Mouse (Mus musculus): Measurements from ENCODE around the gene Nelfb. TPM values are rescaled to one million over a fixed set of nuclear protein-coding genes. Genes with fewer than 3 reads are reported as not detected.

The Nelfb gene
- 3.2 TPM for polyA plus RNA-seq (2014; fragmentation: Illumina TruSeq; extraction: RNeasy Lipid Tissue Mini Kit (QIAGEN cat#74804); ENCODE audit: low replicate concordance)

GRCm38 (mm10) chr2:25211121-25211670, at the start of gene Nelfb:
Nelfb (minus strand) TSS chr2:25211489.

GRCm38 (mm10) chr2:25255284-25255779, 44.0 kb upstream of the Nelfb start, which contains the start of gene Tmem203:
Tmem203 (plus strand) TSS chr2:25255439.

GRCm38 (mm10) chr2:25246183-25247072, 35.1 kb upstream of the Nelfb start, which contains the start of gene AL732309.1:
AL732309.1 (minus strand) TSS chr2:25246863.

GRCm38 (mm10) chr2:25242101-25242506, 30.8 kb upstream of the Nelfb start, which contains the start of the genes Rnf208 and Cysrt1:
Rnf208 (plus strand) TSS chr2:25242255.
Cysrt1 (minus strand) TSS chr2:25242452.

GRCm38 (mm10) chr2:25236614-25237013, 25.3 kb upstream of the Nelfb start, which contains the start of gene Rnf224:
Rnf224 (minus strand) TSS chr2:25236787.

GRCm38 (mm10) chr2:25234050-25234449, 22.8 kb upstream of the Nelfb start, which contains the start of gene Slc34a3:
Slc34a3 (minus strand) TSS chr2:25234364.

GRCm38 (mm10) chr2:25224492-25224765, 13.1 kb upstream of the Nelfb start, which contains the start of gene Tubb4b:
Tubb4b (minus strand) TSS chr2:25224702.

GRCm38 (mm10) chr2:25218445-25218844, 7.2 kb upstream of the Nelfb start, which contains the start of gene Fam166a:
Fam166a (plus strand) TSS chr2:25218745.

GRCm38 (mm10) chr2:25214444-25214843, 3.2 kb upstream of the Nelfb start, which contains the start of gene Stpg3:
Stpg3 (minus strand) TSS chr2:25214637.

GRCm38 (mm10) chr2:25196172-25196954, 14.9 kb downstream of the Nelfb start, which contains the start of gene Tor4a:
Tor4a (minus strand) TSS chr2:25196886.

GRCm38 (mm10) chr2:25180478-25180903, 30.8 kb downstream of the Nelfb start, which contains the start of gene Nrarp:
Nrarp (plus strand) TSS chr2:25180758.

Other genes with a start within 250 kb of the Nelfb start
- 1.4 TPM for gene Dph7, start 249.1 kb downstream of the Nelfb start, polyA plus RNA-seq (2014; fragmentation: Illumina TruSeq; extraction: RNeasy Lipid Tissue Mini Kit (QIAGEN cat#74804); ENCODE audit: low replicate concordance)
- 23.6 TPM for gene Mrpl41, start 236.4 kb downstream of the Nelfb start, polyA plus RNA-seq (2014; fragmentation: Illumina TruSeq; extraction: RNeasy Lipid Tissue Mini Kit (QIAGEN cat#74804); ENCODE audit: low replicate concordance)
- 2.2 TPM for gene Pnpla7, start 235.5 kb downstream of the Nelfb start, polyA plus RNA-seq (2014; fragmentation: Illumina TruSeq; extraction: RNeasy Lipid Tissue Mini Kit (QIAGEN cat#74804); ENCODE audit: low replicate concordance)
- gene Nsmf, start 157.1 kb downstream of the Nelfb start, polyA plus RNA-seq (2014; fragmentation: Illumina TruSeq; extraction: RNeasy Lipid Tissue Mini Kit (QIAGEN cat#74804); ENCODE audit: low replicate concordance): 1.8 TPM
- 43.1 TPM for gene Entpd8, start 131.2 kb downstream of the Nelfb start, polyA plus RNA-seq (2014; fragmentation: Illumina TruSeq; extraction: RNeasy Lipid Tissue Mini Kit (QIAGEN cat#74804); ENCODE audit: low replicate concordance)
- gene Noxa1, start 116.3 kb downstream of the Nelfb start, polyA plus RNA-seq (2014; fragmentation: Illumina TruSeq; extraction: RNeasy Lipid Tissue Mini Kit (QIAGEN cat#74804); ENCODE audit: low replicate concordance): not detected
- 17.8 TPM for gene Nrarp, start 30.7 kb downstream of the Nelfb start, polyA plus RNA-seq (2014; fragmentation: Illumina TruSeq; extraction: RNeasy Lipid Tissue Mini Kit (QIAGEN cat#74804); ENCODE audit: low replicate concordance)
- 2.0 TPM for gene Tor4a, start 14.6 kb downstream of the Nelfb start, polyA plus RNA-seq (2014; fragmentation: Illumina TruSeq; extraction: RNeasy Lipid Tissue Mini Kit (QIAGEN cat#74804); ENCODE audit: low replicate concordance)
- not detected for gene Stpg3, start 3.1 kb upstream of the Nelfb start, polyA plus RNA-seq (2014; fragmentation: Illumina TruSeq; extraction: RNeasy Lipid Tissue Mini Kit (QIAGEN cat#74804); ENCODE audit: low replicate concordance)
- not detected for gene Fam166a, start 7.3 kb upstream of the Nelfb start, polyA plus RNA-seq (2014; fragmentation: Illumina TruSeq; extraction: RNeasy Lipid Tissue Mini Kit (QIAGEN cat#74804); ENCODE audit: low replicate concordance)
- 46.6 TPM for gene Tubb4b, start 13.2 kb upstream of the Nelfb start, polyA plus RNA-seq (2014; fragmentation: Illumina TruSeq; extraction: RNeasy Lipid Tissue Mini Kit (QIAGEN cat#74804); ENCODE audit: low replicate concordance)
- not detected for gene Slc34a3, start 22.9 kb upstream of the Nelfb start, polyA plus RNA-seq (2014; fragmentation: Illumina TruSeq; extraction: RNeasy Lipid Tissue Mini Kit (QIAGEN cat#74804); ENCODE audit: low replicate concordance)
- not detected for gene Rnf224, start 25.3 kb upstream of the Nelfb start, polyA plus RNA-seq (2014; fragmentation: Illumina TruSeq; extraction: RNeasy Lipid Tissue Mini Kit (QIAGEN cat#74804); ENCODE audit: low replicate concordance)
- not detected for gene Rnf208, start 30.8 kb upstream of the Nelfb start, polyA plus RNA-seq (2014; fragmentation: Illumina TruSeq; extraction: RNeasy Lipid Tissue Mini Kit (QIAGEN cat#74804); ENCODE audit: low replicate concordance)
- not detected for gene Cysrt1, start 31.0 kb upstream of the Nelfb start, polyA plus RNA-seq (2014; fragmentation: Illumina TruSeq; extraction: RNeasy Lipid Tissue Mini Kit (QIAGEN cat#74804); ENCODE audit: low replicate concordance)
- gene AL732309.1, start 35.4 kb upstream of the Nelfb start, polyA plus RNA-seq (2014; fragmentation: Illumina TruSeq; extraction: RNeasy Lipid Tissue Mini Kit (QIAGEN cat#74804); ENCODE audit: low replicate concordance): 0.93 TPM
- gene Tmem203, start 44.0 kb upstream of the Nelfb start, polyA plus RNA-seq (2014; fragmentation: Illumina TruSeq; extraction: RNeasy Lipid Tissue Mini Kit (QIAGEN cat#74804); ENCODE audit: low replicate concordance): not detected
- 2.3 TPM for gene Tprn, start 51.1 kb upstream of the Nelfb start, polyA plus RNA-seq (2014; fragmentation: Illumina TruSeq; extraction: RNeasy Lipid Tissue Mini Kit (QIAGEN cat#74804); ENCODE audit: low replicate concordance)
- gene Ssna1, start 60.9 kb upstream of the Nelfb start, polyA plus RNA-seq (2014; fragmentation: Illumina TruSeq; extraction: RNeasy Lipid Tissue Mini Kit (QIAGEN cat#74804); ENCODE audit: low replicate concordance): 0.56 TPM
- gene Anapc2, start 61.0 kb upstream of the Nelfb start, polyA plus RNA-seq (2014; fragmentation: Illumina TruSeq; extraction: RNeasy Lipid Tissue Mini Kit (QIAGEN cat#74804); ENCODE audit: low replicate concordance): 4.6 TPM
- not detected for gene Tmem210, start 76.7 kb upstream of the Nelfb start, polyA plus RNA-seq (2014; fragmentation: Illumina TruSeq; extraction: RNeasy Lipid Tissue Mini Kit (QIAGEN cat#74804); ENCODE audit: low replicate concordance)
- 0.37 TPM for gene Lrrc26, start 78.4 kb upstream of the Nelfb start, polyA plus RNA-seq (2014; fragmentation: Illumina TruSeq; extraction: RNeasy Lipid Tissue Mini Kit (QIAGEN cat#74804); ENCODE audit: low replicate concordance)
- not detected for gene Grin1, start 107.7 kb upstream of the Nelfb start, polyA plus RNA-seq (2014; fragmentation: Illumina TruSeq; extraction: RNeasy Lipid Tissue Mini Kit (QIAGEN cat#74804); ENCODE audit: low replicate concordance)
- 13.8 TPM for gene Man1b1, start 120.8 kb upstream of the Nelfb start, polyA plus RNA-seq (2014; fragmentation: Illumina TruSeq; extraction: RNeasy Lipid Tissue Mini Kit (QIAGEN cat#74804); ENCODE audit: low replicate concordance)
- gene Dpp7, start 144.9 kb upstream of the Nelfb start, polyA plus RNA-seq (2014; fragmentation: Illumina TruSeq; extraction: RNeasy Lipid Tissue Mini Kit (QIAGEN cat#74804); ENCODE audit: low replicate concordance): 2.0 TPM
- 5.0 TPM for gene Uap1l1, start 154.2 kb upstream of the Nelfb start, polyA plus RNA-seq (2014; fragmentation: Illumina TruSeq; extraction: RNeasy Lipid Tissue Mini Kit (QIAGEN cat#74804); ENCODE audit: low replicate concordance)
- gene Sapcd2, start 160.8 kb upstream of the Nelfb start, polyA plus RNA-seq (2014; fragmentation: Illumina TruSeq; extraction: RNeasy Lipid Tissue Mini Kit (QIAGEN cat#74804); ENCODE audit: low replicate concordance): 0.11 TPM
- not detected for gene Entpd2, start 184.4 kb upstream of the Nelfb start, polyA plus RNA-seq (2014; fragmentation: Illumina TruSeq; extraction: RNeasy Lipid Tissue Mini Kit (QIAGEN cat#74804); ENCODE audit: low replicate concordance)
- 4.4 TPM for gene Npdc1, start 187.9 kb upstream of the Nelfb start, polyA plus RNA-seq (2014; fragmentation: Illumina TruSeq; extraction: RNeasy Lipid Tissue Mini Kit (QIAGEN cat#74804); ENCODE audit: low replicate concordance)
- gene Fut7, start 211.8 kb upstream of the Nelfb start, polyA plus RNA-seq (2014; fragmentation: Illumina TruSeq; extraction: RNeasy Lipid Tissue Mini Kit (QIAGEN cat#74804); ENCODE audit: low replicate concordance): not detected
- gene Abca2, start 217.2 kb upstream of the Nelfb start, polyA plus RNA-seq (2014; fragmentation: Illumina TruSeq; extraction: RNeasy Lipid Tissue Mini Kit (QIAGEN cat#74804); ENCODE audit: low replicate concordance): 0.48 TPM
- gene Clic3, start 245.3 kb upstream of the Nelfb start, polyA plus RNA-seq (2014; fragmentation: Illumina TruSeq; extraction: RNeasy Lipid Tissue Mini Kit (QIAGEN cat#74804); ENCODE audit: low replicate concordance): not detected
- 5.1 TPM for gene Paxx, start 249.6 kb upstream of the Nelfb start, polyA plus RNA-seq (2014; fragmentation: Illumina TruSeq; extraction: RNeasy Lipid Tissue Mini Kit (QIAGEN cat#74804); ENCODE audit: low replicate concordance)

Data from small intestine, adult 10 weeks (tissue).